Mouse (Mus musculus) liver, postnatal 0 days (tissue): Measurements from ENCODE around the gene Pth1r. TPM values are rescaled to one million over a fixed set of nuclear protein-coding genes. Genes with fewer than 3 reads are reported as not detected.

Experiments used
- ATAC-seq: fragments of 200-750 bp; cut with Nextera tagmentation; 2 replicates; pipeline ENCODE4 v1.8.0; 2017; ENCODE audit warnings: mild to moderate bottlenecking, moderate library complexity
- DNase-seq: peaks from one replicate; pipeline ENCODE4 v3.0.0-alpha.2; 2016
- H3K27ac ChIP-seq: fragments of 300-500 bp; sonication (generic); 2 replicates; pipeline ENCODE4 v1.5.1; 2014; ENCODE audit warnings: antibody characterized with exemption, moderate library complexity, mild to moderate bottlenecking, low read depth
- H3K27me3 ChIP-seq: fragments of 300-500 bp; sonication (generic); 2 replicates; pipeline ENCODE4 v1.6.1; 2014; ENCODE audit warnings: low read length, control low read depth, mixed read lengths; ENCODE audit not compliant: insufficient read depth
- H3K36me3 ChIP-seq: fragments of 300-500 bp; sonication (generic); replicated peaks from 2 replicates; pipeline ENCODE4 v1.6.1; 2014; ENCODE audit warnings: mild to moderate bottlenecking, control low read depth, low read length, moderate library complexity, mixed read lengths; ENCODE audit not compliant: insufficient read depth
- H3K4me1 ChIP-seq: fragments of 300-500 bp; sonication (generic); 2 replicates; pipeline ENCODE4 v1.6.1; 2014; ENCODE audit warnings: antibody characterized with exemption, mild to moderate bottlenecking, control low read depth; ENCODE audit not compliant: insufficient read depth
- H3K4me2 ChIP-seq: fragments of 300-500 bp; sonication (generic); 2 replicates; pipeline ENCODE4 v1.6.1; 2014; ENCODE audit warnings: low read depth, mild to moderate bottlenecking, low read length, moderate library complexity, mixed read lengths
- H3K4me3 ChIP-seq: fragments of 300-500 bp; sonication (generic); 2 replicates; pipeline ENCODE4 v1.5.1; 2014; ENCODE audit warnings: low read depth, low read length
- H3K9ac ChIP-seq: fragments of 300-500 bp; sonication (generic); replicated peaks from 2 replicates; pipeline ENCODE4 v1.6.1; 2014; ENCODE audit warnings: mild to moderate bottlenecking, moderate library complexity
- H3K9me3 ChIP-seq: fragments of 300-500 bp; sonication (generic); 2 replicates; pipeline ENCODE4 v1.6.1; 2016; ENCODE audit warnings: mild to moderate bottlenecking, control low read depth, low read length, mixed read lengths
- CTCF ChIP-seq: sonication (generic); IDR thresholded peaks from 2 replicates; pipeline ENCODE4 v1.5.1; 2016; ENCODE audit warnings: antibody characterized with exemption, low read depth
- EP300 ChIP-seq: IDR thresholded peaks from 2 replicates; pipeline ENCODE4 v1.6.1; 2016; ENCODE audit warnings: antibody characterized with exemption, low read depth, mild to moderate bottlenecking
- WGBS: fragments of 180-500 bp; shearing (Covaris S2); extraction: QIAGEN DNeasy Blood & Tissue Kit; methylation state at CpG from one replicate; pipeline ENCODE4 v1.1.7; 2014; ENCODE audit not compliant: insufficient replicate concordance; 5-methylcytosine and 5-hydroxymethylcytosine counted together
- polyA plus RNA-seq: library from polyadenylated mRNA; unstranded; fragments of >200 nt; fragmentation: Nextera tagmentation; extraction: Ambion mirVana; gene quantifications from 2 replicates; pipeline ENCODE4 v1.2.1, GENCODE M21; 2015

Gene Pth1r
- polyA plus RNA-seq, 1 experiment from 2014 or later, result 5.3 TPM

- Histone ChIP-seq H3K4me1 (no peaks in the 10 kb centered on the region), H3K4me2 (no peak overlapping the region), H3K4me3 (no peak overlapping the region), H3K27ac (no peak overlapping the region), H3K27me3 (no peaks in the 10 kb centered on the region), H3K36me3 (no peaks in the 10 kb centered on the region), H3K9me3 (no peaks in the 10 kb centered on the region), H3K9ac (no peak overlapping the region)
- ATAC-seq (no peak), DNase-seq (no peak)
- WGBS, result 71% methylated on average over 4 of the region's 4 CpGs
- TF ChIP-seq CTCF (no peak), EP300 (no peak)
Measured at GRCm38 (mm10) chr9:110752917-110753435, 6.0 kb upstream of the Pth1r start.

GRCm38 (mm10) chr9:110751412-110751811, 4.5 kb upstream of the Pth1r start:
- Histone ChIP-seq H3K36me3 (no peaks in the 10 kb centered on the region), H3K4me2 (no peak overlapping the region), H3K9ac (no peak overlapping the region), H3K27ac (0 out of 2 replicates have a peak overlapping the region, but pooled peaks have one; percentile 3), H3K27me3 (0 out of 2 replicates have a peak, but pooled peaks cover 2% of the 10 kb centered on the region), H3K4me3 (no peak overlapping the region), H3K4me1 (no peaks in the 10 kb centered on the region), H3K9me3 (no peaks in the 10 kb centered on the region)
- DNase-seq, result no peak
- 53% methylated on average over 5 of the region's 5 CpGs for WGBS
- no peak for ATAC-seq
- TF ChIP-seq EP300, result no peak
- no peak for TF ChIP-seq CTCF

GRCm38 (mm10) chr9:110750404-110751187, 3.7 kb upstream of the Pth1r start:
- Histone ChIP-seq H3K4me3 (no peak overlapping the region), H3K4me2 (no peak overlapping the region), H3K27ac (peak overlapping the region; percentile 22; the same call in 1 of the 2 replicates), H3K4me1 (no peaks in the 10 kb centered on the region), H3K27me3 (0 out of 2 replicates have a peak, but pooled peaks cover 6% of the 10 kb centered on the region), H3K9ac (no peak overlapping the region), H3K9me3 (no peaks in the 10 kb centered on the region), H3K36me3 (no peaks in the 10 kb centered on the region)
- DNase-seq, result no peak
- no peak for ATAC-seq
- WGBS, result 45% methylated on average over 14 of the region's 14 CpGs
- TF ChIP-seq CTCF, result no peak

- WGBS, result 73% methylated on average over 2 of the region's 2 CpGs
- no peak for ATAC-seq
- Histone ChIP-seq H3K9me3 (no peaks in the 10 kb centered on the region), H3K4me3 (no peak overlapping the region), H3K4me1 (no peaks in the 10 kb centered on the region; the same call in 1 of the 2 replicates), H3K27me3 (peaks cover 23% of the 10 kb centered on the region), H3K9ac (no peak overlapping the region), H3K4me2 (no peak overlapping the region), H3K36me3 (no peaks in the 10 kb centered on the region), H3K27ac (no peak overlapping the region)
- DNase-seq, result no peak
- TF ChIP-seq EP300, result no peak
- no peak for TF ChIP-seq CTCF
Measured at GRCm38 (mm10) chr9:110748451-110748850, 1.5 kb upstream of the Pth1r start.

GRCm38 (mm10) chr9:110746238-110746637, 707 bp downstream of the Pth1r start:
- no peak for DNase-seq
- no peak overlapping the region for H3K9ac ChIP-seq
- 46% methylated on average over 5 of the region's 5 CpGs for WGBS
- no peak overlapping the region for H3K27ac ChIP-seq
- H3K4me3 ChIP-seq, result no peak overlapping the region
- TF ChIP-seq CTCF, result no peak
- no peak for TF ChIP-seq EP300
- peaks cover 45% of the 10 kb centered on the region for H3K27me3 ChIP-seq
- H3K9me3 ChIP-seq, result no peaks in the 10 kb centered on the region
- no peak for ATAC-seq
- no peaks in the 10 kb centered on the region for H3K36me3 ChIP-seq
- no peaks in the 10 kb centered on the region; the same call in 1 of the 2 replicates for H3K4me1 ChIP-seq
- H3K4me2 ChIP-seq, result no peak overlapping the region

GRCm38 (mm10) chr9:110745752-110746151, 1.2 kb downstream of the Pth1r start:
- Histone ChIP-seq H3K4me1 (no peaks in the 10 kb centered on the region; the same call in 1 of the 2 replicates), H3K36me3 (no peaks in the 10 kb centered on the region), H3K27me3 (peaks cover 50% of the 10 kb centered on the region), H3K4me2 (no peak overlapping the region), H3K4me3 (no peak overlapping the region), H3K27ac (no peak overlapping the region), H3K9ac (no peak overlapping the region), H3K9me3 (no peaks in the 10 kb centered on the region)
- 33% methylated on average over 5 of the region's 5 CpGs for WGBS
- no peak for DNase-seq
- TF ChIP-seq EP300 (no peak), CTCF (no peak)
- no peak for ATAC-seq
